Mouse (Mus musculus) liver, embryonic 14.5 days (tissue): ENCODE results near the gene Nudt19. TPM values are rescaled to one million over a fixed set of nuclear protein-coding genes. Genes with fewer than 3 reads are reported as not detected.
"Not testable (repeated sequence)": the region's sequence is repeated elsewhere in the genome, so short reads cannot be mapped to it uniquely, and the experiment has no call there.

Source experiments
- ATAC-seq: fragments of 200-750 bp; cut with Nextera tagmentation; 2 replicates; pipeline ENCODE4 v1.8.0; 2017; ENCODE audit warnings: moderate number of reproducible peaks, mild to moderate bottlenecking, moderate library complexity; ENCODE audit not compliant: insufficient read depth
- DNase-seq, 3 experiments: peaks; one replicate each; pipeline ENCODE4 v3.0.0-alpha.2; 2012 to 2013; ENCODE audit warnings: low read depth in 3 of 3, low spot score in 3 of 3
- H3K27ac ChIP-seq: fragments of 300-500 bp; sonication (generic); 2 replicates; pipeline ENCODE4 v1.5.1; 2014; ENCODE audit warnings: moderate library complexity, mild to moderate bottlenecking, control low read depth, inconsistent platforms
- H3K27me3 ChIP-seq: fragments of 300-500 bp; sonication (generic); 2 replicates; pipeline ENCODE4 v1.6.1; 2014; ENCODE audit warnings: mild to moderate bottlenecking, low read length, moderate library complexity; ENCODE audit not compliant: control insufficient read depth, insufficient read depth
- H3K36me3 ChIP-seq: fragments of 300-500 bp; sonication (generic); replicated peaks from 2 replicates; pipeline ENCODE4 v1.6.1; 2014; ENCODE audit warnings: low read depth; ENCODE audit not compliant: control insufficient read depth, insufficient read depth
- H3K4me1 ChIP-seq, 2 experiments: fragments of 200-500 bp in 1 of 2; fragments of 300-500 bp in 1 of 2; sonication (generic) in 1 of 2; replicated peaks; 2 replicates each; pipeline ENCODE4 v1.6.1; 2012 to 2014; ENCODE audit warnings: antibody characterized with exemption in 1 of 2, inconsistent platforms in 1 of 2, low read length in 1 of 2; ENCODE audit not compliant: control insufficient read depth in 2 of 2, insufficient read depth in 2 of 2
- H3K4me2 ChIP-seq: fragments of 300-500 bp; sonication (generic); 2 replicates; pipeline ENCODE4 v1.6.1; 2014; ENCODE audit warnings: low read depth, mild to moderate bottlenecking, control low read depth, moderate library complexity
- H3K4me3 ChIP-seq, 2 experiments: fragments of 200-500 bp in 1 of 2; fragments of 300-500 bp in 1 of 2; sonication (generic) in 1 of 2; 2 replicates each; pipeline ENCODE4 v1.5.1; 2012 to 2014; ENCODE audit warnings: low read depth in 2 of 2, low read length in 2 of 2, mild to moderate bottlenecking in 2 of 2, control low read depth in 1 of 2, inconsistent platforms in 1 of 2, moderate library complexity in 1 of 2; ENCODE audit not compliant: insufficient read depth in 1 of 2
- H3K9ac ChIP-seq: fragments of 300-500 bp; sonication (generic); replicated peaks from 2 replicates; pipeline ENCODE4 v1.6.1; 2014; ENCODE audit warnings: mild to moderate bottlenecking, control low read depth, moderate library complexity
- H3K9me3 ChIP-seq: fragments of 300-500 bp; sonication (generic); 2 replicates; pipeline ENCODE4 v1.6.1; 2016; ENCODE audit warnings: low read length, mixed read lengths; ENCODE audit not compliant: control insufficient read depth
- CTCF ChIP-seq: IDR thresholded peaks from 2 replicates; pipeline ENCODE4 v1.5.1; 2016; ENCODE audit warnings: antibody characterized with exemption, low read depth, control low read depth
- EP300 ChIP-seq: IDR thresholded peaks from 2 replicates; pipeline ENCODE4 v1.6.1; 2016; ENCODE audit warnings: antibody characterized with exemption, low read depth
- WGBS: fragments of 180-500 bp; shearing (Covaris S2); extraction: QIAGEN DNeasy Blood & Tissue Kit; methylation state at CpG from one replicate; pipeline ENCODE4 v1.1.7; 2014; ENCODE audit not compliant: insufficient replicate concordance; 5-methylcytosine and 5-hydroxymethylcytosine counted together
- polyA plus RNA-seq, 2 experiments: library from polyadenylated mRNA; depleted of rRNA in 1 of 2; stranded (reverse) in 1 of 2; unstranded in 1 of 2; fragments of >200 nt; fragmentation: Nextera tagmentation in 1 of 2; extraction: Ambion mirVana in 1 of 2; gene quantifications; 2 replicates each; pipeline versions ENCODE4 v1.2.1 to v1.2.3; 2012 to 2014

The Nudt19 gene
- polyA plus RNA-seq, 2 experiments, result 53.2 to 81.7 TPM

DNA sequence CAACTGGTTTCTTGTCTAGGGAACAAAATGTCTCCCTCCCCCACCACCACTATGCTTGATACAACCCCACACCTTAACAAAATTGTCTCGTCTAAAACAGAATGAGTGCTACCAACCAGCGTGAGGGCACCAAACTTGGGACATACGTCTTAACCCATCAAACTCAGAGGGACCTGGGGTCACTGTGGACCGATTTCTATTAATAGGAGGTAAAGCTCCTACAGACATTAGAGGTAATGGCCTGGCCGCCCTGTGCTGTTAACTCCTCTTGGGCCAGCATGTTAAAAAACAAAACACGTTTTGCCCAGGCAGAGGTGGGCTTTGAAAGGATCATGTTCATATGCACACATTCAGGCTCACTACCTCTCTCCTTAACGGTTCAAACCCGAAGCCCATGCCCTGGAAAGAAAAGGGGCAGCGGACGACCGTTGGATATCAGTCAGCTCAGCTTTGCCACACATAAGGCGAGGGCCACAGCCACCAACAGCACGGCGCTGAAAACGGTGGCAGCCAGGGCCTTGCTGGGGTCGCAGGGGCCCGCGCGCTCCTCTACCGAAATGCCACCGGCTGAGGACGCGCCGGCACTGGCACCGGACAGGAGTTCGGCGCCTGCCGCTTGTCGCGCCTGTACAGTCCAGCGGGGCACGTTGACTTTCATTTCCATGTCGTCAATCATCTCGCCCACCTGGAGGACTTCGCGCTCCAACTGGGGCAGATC, 28.1 kb upstream of the Nudt19 start:
- Histone ChIP-seq H3K27me3 (peaks cover 36% of the 10 kb centered on the region), H3K36me3 (no peaks in the 10 kb centered on the region), H3K4me3 (peak overlapping the region; percentile 70 to 78), H3K4me2 (peak overlapping the region; percentile 93), H3K9ac (no peak overlapping the region; the same call in 1 of the 2 replicates), H3K9me3 (no peaks in the 10 kb centered on the region), H3K27ac (no peak overlapping the region), H3K4me1 (peaks cover 22 to 25% of the 10 kb centered on the region in 2 experiments)
- ATAC-seq, result no peak
- DNase-seq, result no peak
- TF ChIP-seq CTCF, result no peak
- no peak for TF ChIP-seq EP300
- WGBS, result 7% methylated on average over 36 of the region's 36 CpGs

DNA sequence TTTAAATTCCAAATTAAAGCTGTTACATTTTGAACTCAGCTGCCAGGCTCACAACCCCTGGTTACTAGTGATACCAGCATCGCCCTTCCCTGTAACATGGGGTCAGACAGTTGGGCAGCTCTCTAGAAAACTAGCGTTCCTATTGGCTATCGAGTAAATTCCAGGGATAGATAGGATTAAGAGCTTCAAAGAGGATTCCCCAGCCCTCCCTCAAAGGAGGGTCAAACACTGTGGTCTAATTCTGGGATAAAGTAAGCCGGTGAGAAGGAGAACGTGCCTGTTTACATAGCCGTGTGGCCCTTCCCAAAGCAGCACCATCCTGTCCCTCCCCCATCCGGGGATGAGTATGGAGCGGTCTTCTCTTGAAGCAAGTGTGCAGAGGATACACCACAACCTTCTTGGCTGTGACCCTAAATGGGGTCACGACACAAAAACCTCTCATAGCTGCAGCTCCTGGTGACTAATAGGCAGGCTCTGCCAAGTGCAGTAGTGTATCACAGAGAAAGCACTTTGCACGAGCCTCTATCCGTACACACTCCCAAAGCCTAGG, 27.4 kb upstream of the Nudt19 start:
- no peak for ATAC-seq

DNA sequence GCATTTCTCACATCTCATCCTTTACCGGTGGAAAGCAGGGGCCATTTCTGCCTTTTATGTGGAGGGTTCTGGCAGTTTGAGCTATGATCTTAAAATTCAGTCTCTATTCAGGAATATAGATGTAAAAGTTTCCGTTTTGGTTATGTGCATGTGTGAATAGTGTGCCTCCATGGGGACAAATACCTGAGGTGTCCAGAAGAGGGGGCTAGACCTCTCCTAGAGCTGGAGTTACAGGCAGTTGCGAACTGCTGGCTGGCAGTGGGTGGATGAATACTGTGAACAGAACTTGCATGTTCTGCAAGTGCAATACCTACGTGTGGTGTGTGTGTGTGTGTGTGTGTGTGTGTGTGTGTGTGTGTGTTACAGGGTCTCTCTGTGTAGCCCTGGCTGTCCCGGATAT, 26.6 kb upstream of the Nudt19 start:
- no peak overlapping the region for H3K4me3 ChIP-seq
- H3K9ac ChIP-seq, result no peak overlapping the region
- no peaks in the 10 kb centered on the region for H3K9me3 ChIP-seq
- WGBS, result 53% methylated on average over 5 of the region's 5 CpGs
- H3K27ac ChIP-seq, result no peak overlapping the region
- H3K27me3 ChIP-seq, result peaks cover 36% of the 10 kb centered on the region
- peaks cover 7 to 10% of the 10 kb centered on the region in 2 experiments for H3K4me1 ChIP-seq
- H3K4me2 ChIP-seq, result no peak overlapping the region
- ATAC-seq, result no peak
- TF ChIP-seq EP300, result no peak
- TF ChIP-seq CTCF, result peak; percentile 69
- DNase-seq, result no peak
- H3K36me3 ChIP-seq, result no peaks in the 10 kb centered on the region

More for the DNA sequence above, 27.4 kb upstream of the Nudt19 start:
- no peak overlapping the region for H3K4me2 ChIP-seq
- H3K27me3 ChIP-seq, result peaks cover 36% of the 10 kb centered on the region
- no peaks in the 10 kb centered on the region for H3K9me3 ChIP-seq
- WGBS, result 33% methylated on average over 11 of the region's 11 CpGs
- H3K9ac ChIP-seq, result no peak overlapping the region
- no peak overlapping the region for H3K27ac ChIP-seq
- peaks cover 15 to 18% of the 10 kb centered on the region in 2 experiments for H3K4me1 ChIP-seq
- no peaks in the 10 kb centered on the region for H3K36me3 ChIP-seq
- no peak overlapping the region for H3K4me3 ChIP-seq
- TF ChIP-seq CTCF (no peak), EP300 (no peak)
- DNase-seq, result no peak

DNA sequence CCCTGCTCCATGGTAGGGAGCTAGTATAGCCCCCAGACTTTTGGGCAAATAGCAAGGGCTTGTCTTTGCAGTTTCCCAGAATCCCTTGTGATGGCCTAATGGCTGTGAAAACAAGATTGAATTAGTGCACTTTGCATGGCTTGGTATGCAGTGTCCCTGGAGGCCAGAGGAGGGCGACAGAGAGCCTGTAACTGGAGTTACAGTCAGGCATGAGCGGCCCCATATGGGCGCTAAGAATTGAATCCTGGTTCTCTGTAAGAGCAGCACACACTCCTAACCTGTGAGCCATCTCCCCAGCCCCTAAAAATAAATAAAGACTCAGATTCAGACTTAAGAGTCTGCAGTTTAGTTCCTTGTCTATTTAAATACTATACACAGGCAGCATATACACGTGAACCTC, 23.7 kb upstream of the Nudt19 start:
- Histone ChIP-seq H3K9ac (no peak overlapping the region), H3K27ac (no peak overlapping the region), H3K4me1 (peaks cover 0 to 4% of the 10 kb centered on the region in 2 experiments; a peak in 1 of 4 replicates), H3K36me3 (no peaks in the 10 kb centered on the region), H3K4me3 (no peak overlapping the region), H3K4me2 (no peak overlapping the region), H3K9me3 (no peaks in the 10 kb centered on the region), H3K27me3 (peaks cover 29% of the 10 kb centered on the region)
- WGBS, result 40% methylated on average over 4 of the region's 4 CpGs
- DNase-seq, result no peak
- no peak for TF ChIP-seq EP300
- TF ChIP-seq CTCF, result peak; percentile 89
- peak; percentile 42; the same call in 1 of the 2 replicates for ATAC-seq

DNA sequence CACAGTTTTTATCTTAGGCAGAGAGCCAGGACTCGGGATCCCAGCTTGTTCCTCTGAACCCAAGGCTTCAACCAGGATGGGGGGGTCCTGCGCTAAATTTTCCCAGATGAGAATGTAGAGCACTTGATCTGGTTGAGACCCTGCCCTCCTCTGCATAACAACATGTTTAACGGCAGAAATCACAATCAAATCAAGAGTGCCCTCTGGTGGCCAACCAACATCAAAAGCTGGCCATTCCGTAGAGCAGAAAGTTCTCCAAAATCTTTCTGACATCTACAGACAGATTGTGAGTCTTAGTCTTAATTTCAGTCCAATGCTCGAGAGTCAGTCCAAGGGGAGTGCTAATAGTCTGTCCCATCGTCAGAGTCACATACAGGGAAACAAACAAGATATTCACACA, 14.8 kb upstream of the Nudt19 start:
- not testable (repeated sequence) for H3K9me3 ChIP-seq, H3K4me1 ChIP-seq, H3K4me3 ChIP-seq, H3K4me2 ChIP-seq, H3K27me3 ChIP-seq, ATAC-seq, DNase-seq, H3K36me3 ChIP-seq, H3K27ac ChIP-seq, H3K9ac ChIP-seq
- 15% methylated on average over 6 of the region's 6 CpGs for WGBS
- TF ChIP-seq CTCF, result peak; percentile 60
